Mouse (Mus musculus) kidney, embryonic 14.5 days (tissue): ENCODE measurements around the gene Adgre4. TPM values are rescaled to one million over a fixed set of nuclear protein-coding genes. Genes with fewer than 3 reads are reported as not detected.
"Not testable (repeated sequence)": the region's sequence is repeated elsewhere in the genome, so short reads cannot be mapped to it uniquely, and the experiment has no call there.

ENCODE experiments used
- ATAC-seq: fragments of 200-750 bp; cut with Nextera tagmentation; 2 replicates; pipeline ENCODE4 v1.8.0; 2017; ENCODE audit warnings: moderate number of reproducible peaks, mild to moderate bottlenecking, moderate TSS enrichment, moderate library complexity; ENCODE audit not compliant: low FRiP score, low TSS enrichment
- H3K27ac ChIP-seq: fragments of 300-500 bp; sonication (generic); 2 replicates; pipeline ENCODE4 v1.5.1; 2014; ENCODE audit warnings: low read depth, mild to moderate bottlenecking, low read length, moderate library complexity, mixed read lengths
- H3K27me3 ChIP-seq: fragments of 300-500 bp; sonication (generic); 2 replicates; pipeline ENCODE4 v1.6.1; 2014; ENCODE audit warnings: mild to moderate bottlenecking, low read length; ENCODE audit not compliant: control insufficient read depth, insufficient read depth
- H3K36me3 ChIP-seq: fragments of 300-500 bp; sonication (generic); 2 replicates; pipeline ENCODE4 v1.6.1; 2014; ENCODE audit warnings: low read length, mixed read lengths; ENCODE audit not compliant: control insufficient read depth, insufficient read depth
- H3K4me1 ChIP-seq: fragments of 300-500 bp; sonication (generic); 2 replicates; pipeline ENCODE4 v1.6.1; 2014; ENCODE audit warnings: low read length, mixed read lengths; ENCODE audit not compliant: control insufficient read depth, insufficient read depth
- H3K4me2 ChIP-seq: fragments of 300-500 bp; sonication (generic); replicated peaks from 2 replicates; pipeline ENCODE4 v1.6.1; 2014; ENCODE audit warnings: low read depth, mild to moderate bottlenecking, low read length
- H3K4me3 ChIP-seq: fragments of 300-500 bp; sonication (generic); 2 replicates; pipeline ENCODE4 v1.5.1; 2014; ENCODE audit warnings: mild to moderate bottlenecking, low read length
- H3K9ac ChIP-seq: fragments of 300-500 bp; sonication (generic); 2 replicates; pipeline ENCODE4 v1.6.1; 2014; ENCODE audit warnings: low read depth, mild to moderate bottlenecking, low read length, moderate library complexity
- H3K9me3 ChIP-seq: fragments of 300-500 bp; sonication (generic); 2 replicates; pipeline ENCODE4 v1.6.1; 2016; ENCODE audit warnings: low read length; ENCODE audit not compliant: control insufficient read depth
- WGBS: fragments of 180-500 bp; shearing (Covaris S2); extraction: QIAGEN DNeasy Blood & Tissue Kit; methylation state at CpG from one replicate; pipeline ENCODE4 v1.1.7; 2014; 5-methylcytosine and 5-hydroxymethylcytosine counted together
- polyA plus RNA-seq: library from polyadenylated mRNA; unstranded; fragments of >200 nt; fragmentation: Nextera tagmentation; extraction: Ambion mirVana; gene quantifications from 2 replicates; pipeline ENCODE4 v1.2.1, GENCODE M21; 2014

Adgre4 gene
- polyA plus RNA-seq, 1 experiment from 2014 or later: 0.81 TPM

GRCm38 (mm10) chr17:55813642-55814041, 63.9 kb downstream of the Adgre4 start:
- H3K36me3 ChIP-seq: no peaks in the 10 kb centered on the region
- no peak for ATAC-seq
- H3K27ac ChIP-seq: no peak overlapping the region
- H3K4me3 ChIP-seq: no peak overlapping the region
- H3K4me2 ChIP-seq: no peak overlapping the region
- H3K9ac ChIP-seq: no peak overlapping the region
- no peaks in the 10 kb centered on the region for H3K27me3 ChIP-seq
- no peaks in the 10 kb centered on the region for H3K9me3 ChIP-seq
- H3K4me1 ChIP-seq: no peaks in the 10 kb centered on the region

- H3K9ac ChIP-seq: no peak overlapping the region
- no peaks in the 10 kb centered on the region for H3K4me1 ChIP-seq
- no peak overlapping the region for H3K27ac ChIP-seq
- no peak overlapping the region for H3K4me2 ChIP-seq
- ATAC-seq: no peak
- no peaks in the 10 kb centered on the region for H3K9me3 ChIP-seq
- no peak overlapping the region for H3K4me3 ChIP-seq
- WGBS: 90% methylated on average over 4 of the region's 4 CpGs
- no peaks in the 10 kb centered on the region for H3K36me3 ChIP-seq
- H3K27me3 ChIP-seq: no peaks in the 10 kb centered on the region
Observed at GRCm38 (mm10) chr17:55816853-55817252, 67.1 kb downstream of the Adgre4 start.

DNA sequence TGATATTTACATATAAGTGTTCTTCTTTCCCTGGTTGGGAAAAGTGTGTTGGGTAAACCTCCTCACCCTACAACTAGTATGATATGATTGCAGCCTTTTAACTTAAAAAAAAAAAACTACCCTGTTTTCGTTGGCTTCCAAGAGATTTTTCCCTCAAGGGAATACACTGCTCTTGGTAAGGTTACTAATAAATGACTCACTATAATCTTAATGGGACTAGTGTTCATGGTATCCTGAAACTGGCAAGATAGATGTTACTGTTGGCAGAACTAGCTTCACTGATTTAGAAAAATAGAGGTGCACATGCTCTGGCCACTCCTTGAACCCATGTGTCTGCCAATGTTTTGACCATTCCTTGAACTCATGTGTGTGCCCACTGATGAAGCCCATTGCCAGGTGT, 71.8 kb downstream of the Adgre4 start:
- Histone ChIP-seq H3K4me3 (no peak overlapping the region), H3K4me1 (no peaks in the 10 kb centered on the region), H3K9me3 (no peaks in the 10 kb centered on the region), H3K36me3 (no peaks in the 10 kb centered on the region), H3K27me3 (no peaks in the 10 kb centered on the region), H3K4me2 (no peak overlapping the region), H3K9ac (no peak overlapping the region), H3K27ac (no peak overlapping the region)
- no peak for ATAC-seq
- 74% methylated on average over 1 of the region's 1 CpGs for WGBS

GRCm38 (mm10) chr17:55843067-55843466, 93.3 kb downstream of the Adgre4 start:
- no peaks in the 10 kb centered on the region for H3K36me3 ChIP-seq
- H3K4me3 ChIP-seq: no peak overlapping the region
- H3K4me2 ChIP-seq: no peak overlapping the region
- ATAC-seq: no peak
- 91% methylated on average over 4 of the region's 4 CpGs for WGBS
- H3K4me1 ChIP-seq: no peaks in the 10 kb centered on the region
- no peak overlapping the region for H3K9ac ChIP-seq
- no peak overlapping the region for H3K27ac ChIP-seq
- no peaks in the 10 kb centered on the region for H3K27me3 ChIP-seq
- H3K9me3 ChIP-seq: no peaks in the 10 kb centered on the region

GRCm38 (mm10) chr17:55877184-55877583, 127.4 kb downstream of the Adgre4 start:
- 84% methylated on average over 4 of the region's 4 CpGs for WGBS
- Histone ChIP-seq H3K4me3 (no peak overlapping the region), H3K4me2 (no peak overlapping the region), H3K9me3 (no peaks in the 10 kb centered on the region), H3K9ac (no peak overlapping the region), H3K36me3 (no peaks in the 10 kb centered on the region), H3K27ac (no peak overlapping the region), H3K4me1 (peaks cover 4% of the 10 kb centered on the region; the same call in 1 of the 2 replicates), H3K27me3 (no peaks in the 10 kb centered on the region)
- ATAC-seq: no peak

GRCm38 (mm10) chr17:55878282-55878635, 128.5 kb downstream of the Adgre4 start:
- not testable (repeated sequence) for H3K36me3 ChIP-seq, ATAC-seq, H3K4me1 ChIP-seq, H3K9me3 ChIP-seq, H3K27me3 ChIP-seq
- Histone ChIP-seq H3K9ac (peak overlapping the region; percentile 60), H3K4me3 (peak overlapping the region; percentile 41), H3K4me2 (peak overlapping the region; percentile 60), H3K27ac (peak overlapping the region; percentile 51; the same call in 1 of the 2 replicates)
- WGBS: 2% methylated on average over 6 of the region's 8 CpGs

DNA sequence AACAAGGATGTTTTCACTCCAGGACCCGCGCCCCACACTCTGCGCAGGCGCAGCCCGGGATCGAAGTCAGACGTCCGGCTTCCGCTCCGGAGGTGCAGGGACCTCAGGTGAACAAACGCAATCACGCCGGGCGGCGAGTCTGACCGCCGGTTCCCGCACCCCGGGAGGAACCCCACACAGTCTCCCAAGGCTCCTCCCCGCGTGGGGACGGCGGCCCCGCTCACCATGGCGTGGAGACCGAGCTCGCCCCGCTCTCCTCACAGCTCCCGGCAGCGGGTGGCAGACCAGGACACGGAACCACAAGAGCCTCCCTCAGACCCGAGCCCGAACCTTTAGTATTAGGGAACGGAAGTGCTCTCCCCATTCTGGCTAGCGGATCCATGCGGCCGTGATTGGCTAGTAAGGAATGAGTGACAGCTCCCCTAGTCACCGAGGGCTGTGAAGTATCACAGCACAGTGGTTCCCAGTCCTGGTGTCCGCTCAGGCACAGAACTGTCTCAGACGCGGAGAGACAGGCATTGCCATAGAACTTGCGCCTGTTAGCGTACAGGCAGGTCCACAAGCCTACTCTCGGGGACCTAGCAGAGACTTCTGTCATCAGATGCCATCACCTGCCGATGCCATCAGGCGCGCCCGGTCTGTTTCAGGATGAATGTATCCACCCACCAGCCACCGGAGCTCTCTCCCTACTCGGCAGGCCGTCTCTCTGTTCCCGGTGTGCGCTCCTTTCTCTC, 129.0 kb downstream of the Adgre4 start, which contains the start of gene Zfp119a:
Gene Zfp119a (minus strand): TSS at position 295 of the 734 bp plus-strand sequence.
- under 1% methylated on average over 37 of the region's 53 CpGs for WGBS
- H3K27ac ChIP-seq: peak within 1 kb of the TSS; percentile 51; the same call in 1 of the 2 replicates

GRCm38 (mm10) chr17:55883631-55884030, 133.8 kb downstream of the Adgre4 start:
- no peak overlapping the region for H3K4me3 ChIP-seq
- no peak overlapping the region for H3K9ac ChIP-seq
- 55% methylated on average over 2 of the region's 2 CpGs for WGBS
- no peak overlapping the region for H3K27ac ChIP-seq
- no peaks in the 10 kb centered on the region for H3K9me3 ChIP-seq
- peaks cover 3% of the 10 kb centered on the region; the same call in 1 of the 2 replicates for H3K27me3 ChIP-seq
- H3K4me1 ChIP-seq: no peaks in the 10 kb centered on the region
- H3K4me2 ChIP-seq: no peak overlapping the region
- no peak for ATAC-seq
- no peaks in the 10 kb centered on the region for H3K36me3 ChIP-seq

More for the DNA sequence above, 129.0 kb downstream of the Adgre4 start, which contains the start of gene Zfp119a:
- H3K27me3 ChIP-seq, H3K9me3 ChIP-seq, H3K36me3 ChIP-seq, H3K4me1 ChIP-seq: not testable (repeated sequence)
- ATAC-seq: peak; percentile 100
- peak within 1 kb of the TSS; percentile 60 for H3K9ac ChIP-seq
- H3K4me2 ChIP-seq: peak within 1 kb of the TSS; percentile 60
- H3K4me3 ChIP-seq: peak within 1 kb of the TSS; percentile 46

DNA sequence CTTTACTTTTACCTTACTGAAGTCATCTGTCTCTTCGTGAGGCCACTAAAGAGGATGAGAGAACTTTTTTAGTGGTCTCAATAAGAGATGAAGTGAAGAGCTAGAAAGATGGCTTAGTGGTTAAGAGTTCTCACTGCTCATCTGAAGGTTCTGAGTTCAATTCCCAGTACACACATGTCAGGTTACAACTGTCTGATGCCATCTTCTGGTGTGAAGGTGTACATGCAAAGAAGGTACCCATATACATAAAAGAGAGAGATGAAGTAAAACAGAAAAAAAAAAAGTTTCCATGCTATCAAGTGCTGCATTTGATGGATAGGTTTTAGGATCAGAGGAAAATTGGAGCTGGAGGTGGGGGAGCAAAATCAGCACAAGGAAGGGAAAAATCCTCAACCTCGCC, 135.1 kb downstream of the Adgre4 start:
- WGBS: 67% methylated on average over 2 of the region's 2 CpGs
- no peak overlapping the region for H3K27ac ChIP-seq
- H3K4me2 ChIP-seq: no peak overlapping the region
- H3K4me3 ChIP-seq: no peak overlapping the region
- peaks cover 3% of the 10 kb centered on the region; the same call in 1 of the 2 replicates for H3K27me3 ChIP-seq
- no peaks in the 10 kb centered on the region for H3K4me1 ChIP-seq
- no peaks in the 10 kb centered on the region for H3K36me3 ChIP-seq
- no peak overlapping the region for H3K9ac ChIP-seq
- no peaks in the 10 kb centered on the region for H3K9me3 ChIP-seq
- ATAC-seq: no peak
